Mouse (Mus musculus) kidney, adult 2 months (tissue): ENCODE data around the gene Gm21970.

Experiments
- CTCF ChIP-seq: fragments of 200-500 bp; conservative IDR thresholded peaks from 2 replicates; pipeline ENCODE4 v1.5.1; 2011; ENCODE audit warnings: low read depth, mild to moderate bottlenecking, control low read depth, low read length, moderate library complexity, mixed read lengths; ENCODE audit not compliant: insufficient read depth, insufficient read length
- POLR2A ChIP-seq: fragments of 200-500 bp; IDR thresholded peaks from one replicate; pipeline ENCODE4 v1.6.1; 2011; ENCODE audit warnings: low read depth, low read length, control low read depth

DNA sequence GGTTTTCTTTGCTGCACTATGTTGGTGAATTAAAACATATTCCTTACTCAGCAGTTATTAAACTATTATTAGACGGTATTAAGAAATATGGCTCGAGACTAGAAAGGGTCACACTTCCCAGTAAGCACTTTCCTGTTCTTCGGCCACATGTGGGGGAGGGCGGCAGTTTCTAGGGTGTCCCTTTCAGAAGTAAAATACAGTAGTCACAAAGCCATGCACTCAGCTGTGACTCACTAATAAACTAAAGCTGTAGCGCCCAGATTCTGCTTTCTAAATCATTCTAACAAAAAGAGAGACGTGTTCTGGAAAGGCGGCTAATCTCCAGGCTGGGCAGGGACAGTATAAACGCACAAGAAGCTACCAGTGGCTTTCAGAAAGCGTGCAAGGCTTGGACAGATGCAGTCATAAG is 70.3 kb downstream of the Gm21970 start:
- TF ChIP-seq POLR2A (no peak), CTCF (no peak)
